Comparison of ENCODE assay signal across 25 mouse cellular contexts in the genomic region with DNA sequence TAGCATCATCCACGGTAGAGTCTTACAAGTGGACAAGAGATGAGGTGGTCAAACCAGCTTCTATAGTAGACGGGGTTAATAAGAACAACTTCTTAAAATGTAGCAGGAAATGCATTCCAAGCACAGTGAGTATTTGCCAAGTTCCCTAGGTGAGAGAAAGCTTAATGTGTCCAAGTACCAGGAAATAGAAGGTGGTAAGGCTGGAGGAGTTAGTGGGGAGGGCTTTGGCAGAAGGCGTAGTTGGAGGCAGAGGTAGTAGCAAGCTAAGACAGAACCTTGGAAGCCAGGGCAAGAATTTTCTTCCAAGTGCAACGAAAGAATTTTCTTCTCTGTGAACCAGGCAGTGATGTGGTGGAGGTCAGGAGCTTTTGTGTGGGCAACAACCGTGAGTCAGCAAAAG.
A peak's percentile ranks its signal among the peaks of the same experiment; 100 is the strongest.
DNase-seq lines count a peak whose midpoint lies in the region; ATAC-seq and TF ChIP-seq lines count a peak whose summit lies in the region.
"Had no signal": no experiment of that assay in that cellular context is flagged by ENCODE, and none has a peak within 500 bp of the region (broad histone marks: within the 10 kb centered on the region; RNA-seq: fewer than 3 reads in every experiment).

No protein-coding gene starts in this region.

- H3K9me3 ChIP-seq in lung, embryonic 15.5 days: no peaks in the 10 kb centered on the region
- no peaks in the 10 kb centered on the region for H3K9me3 ChIP-seq in limb, embryonic 10.5 days (replicated peaks)
- no peaks in the 10 kb centered on the region for H3K9me3 ChIP-seq in stomach, embryonic 16.5 days (replicated peaks; ENCODE audit: control insufficient read depth, low read length)
- H3K9me3 ChIP-seq: forebrain, embryonic 13.5 days; hindbrain, embryonic 13.5 days; liver, embryonic 13.5 days had no signal

- H3K27ac ChIP-seq in lung, embryonic 15.5 days: peak overlapping the region; percentile 78; the same call in 1 of the 2 replicates
- peak overlapping the region; percentile 31 for H3K27ac ChIP-seq in limb, embryonic 10.5 days
- peak overlapping the region; percentile 55; the same call in 1 of the 2 replicates for H3K27ac ChIP-seq in stomach, embryonic 16.5 days (ENCODE audit: low read length)
- H3K27ac ChIP-seq: forebrain, embryonic 13.5 days; hindbrain, embryonic 13.5 days; left cerebral cortex, adult 2 months; liver, embryonic 13.5 days; macrophage had no signal

- ATAC-seq in lung, embryonic 15.5 days (ENCODE audit: borderline replicate concordance, extremely low read depth, low FRiP score, low TSS enrichment): peak; percentile 67; the same call in 1 of the 2 replicates
- peak; percentile 47; the same call in 1 of the 2 replicates for ATAC-seq in stomach, embryonic 16.5 days (ENCODE audit: insufficient read depth, low FRiP score)
- ATAC-seq: forebrain, embryonic 13.5 days; intestine, embryonic 16.5 days had no signal

- 45% methylated on average over 5 of the region's 5 CpGs for WGBS in lung, embryonic 15.5 days
- WGBS in lung, adult 2 months: 45% methylated on average over 5 of the region's 5 CpGs
- 92% methylated on average over 5 of the region's 5 CpGs for WGBS in limb, embryonic 10.5 days
- WGBS in stomach, embryonic 16.5 days: 55% methylated on average over 5 of the region's 5 CpGs

- H3K27me3 ChIP-seq in lung, embryonic 15.5 days: no peaks in the 10 kb centered on the region
- H3K27me3 ChIP-seq in limb, embryonic 10.5 days (ENCODE audit: low read depth, poor library complexity, severe bottlenecking): no peaks in the 10 kb centered on the region
- no peaks in the 10 kb centered on the region for H3K27me3 ChIP-seq in stomach, embryonic 16.5 days (ENCODE audit: control insufficient read depth, insufficient read depth, low read length)
- H3K27me3 ChIP-seq: hindbrain, embryonic 13.5 days; liver, embryonic 13.5 days had no signal

- TF ChIP-seq CTCF in lung, adult 2 months (IDR thresholded peaks at IDR 0.05; ENCODE audit: insufficient read depth, low read length): no peak

- H3K36me3 ChIP-seq in lung, embryonic 15.5 days: no peaks in the 10 kb centered on the region
- no peaks in the 10 kb centered on the region for H3K36me3 ChIP-seq in limb, embryonic 10.5 days
- H3K36me3 ChIP-seq in stomach, embryonic 16.5 days (ENCODE audit: control insufficient read depth, insufficient read depth, low read length): no peaks in the 10 kb centered on the region
- H3K36me3 ChIP-seq: hindbrain, embryonic 13.5 days; liver, embryonic 13.5 days had no signal

- H3K4me2 ChIP-seq in lung, embryonic 15.5 days: peak overlapping the region; percentile 26; the same call in 1 of the 2 replicates
- no peak overlapping the region for H3K4me2 ChIP-seq in stomach, embryonic 16.5 days (ENCODE audit: low read depth, low read length)
- H3K4me2 ChIP-seq: forebrain, embryonic 13.5 days; hindbrain, embryonic 13.5 days; liver, embryonic 13.5 days had no signal

- TF ChIP-seq POLR2A in lung, adult 2 months (IDR thresholded peaks at IDR 0.05; ENCODE audit: borderline replicate concordance, extremely low read depth, low read depth, low read length): no peak

- no peak overlapping the region for H3K4me3 ChIP-seq in lung, embryonic 15.5 days
- no peak overlapping the region for H3K4me3 ChIP-seq in lung, adult 2 months (replicated peaks; ENCODE audit: extremely low read depth, low read depth, low read length)
- no peak overlapping the region for H3K4me3 ChIP-seq in limb, embryonic 10.5 days
- no peak overlapping the region for H3K4me3 ChIP-seq in stomach, embryonic 16.5 days (replicated peaks; ENCODE audit: low read length)
- H3K4me3 ChIP-seq: erythroblast, embryonic 14.5 days; forebrain, embryonic 13.5 days; hindbrain, embryonic 13.5 days; left cerebral cortex, adult 2 months; liver, embryonic 13.5 days had no signal

- no peak for DNase-seq in lung, adult 2 months
- no peak for DNase-seq in limb, embryonic 10.5 days (ENCODE audit: low spot score)
- DNase-seq in lung, postnatal 10 days: peak; percentile 17
- no peak for DNase-seq in layer of hippocampus, postnatal 25 days (ENCODE audit: extremely low spot score in 1 of 2, low spot score in 1 of 2)
- DNase-seq in embryo, embryonic 11 days: no peak
- no peak for DNase-seq in right cerebral cortex, adult 2 months (ENCODE audit: low spot score in 2 of 2)
- DNase-seq: adrenal gland, postnatal 25 days; B cell, adult 2 months; cerebellum, adult 11-12 months; cerebellum, adult 9-11 months; gastrocnemius, postnatal 36 days; heart, postnatal 14 days; kidney, postnatal 25 days; liver, embryonic 13.5 days; midbrain, embryonic 14.5 days; right cerebral cortex, postnatal 25 days; thymus, postnatal 14 days had no signal

- no peak overlapping the region for H3K9ac ChIP-seq in lung, embryonic 15.5 days
- H3K9ac ChIP-seq in stomach, embryonic 16.5 days (ENCODE audit: low read length): no peak overlapping the region
- H3K9ac ChIP-seq: forebrain, embryonic 13.5 days; hindbrain, embryonic 13.5 days; liver, embryonic 13.5 days had no signal

- peaks cover 5% of the 10 kb centered on the region; the same call in 1 of the 2 replicates for H3K4me1 ChIP-seq in lung, embryonic 15.5 days
- H3K4me1 ChIP-seq in lung, adult 2 months (ENCODE audit: control insufficient read depth, insufficient read depth, low read length): no peaks in the 10 kb centered on the region
- H3K4me1 ChIP-seq in limb, embryonic 10.5 days: peaks cover 45% of the 10 kb centered on the region
- no peaks in the 10 kb centered on the region for H3K4me1 ChIP-seq in stomach, embryonic 16.5 days (ENCODE audit: control insufficient read depth, insufficient read depth, low read length)
- H3K4me1 ChIP-seq: liver, embryonic 13.5 days had no signal
